Mouse (Mus musculus) B cell, adult (primary cell): ENCODE results near the gene Hells. TPM values are rescaled to one million over a fixed set of nuclear protein-coding genes. Genes with fewer than 3 reads are reported as not detected.

Experiments
- total RNA-seq: library from RNA; stranded (reverse); gene quantifications from 4 replicates; pipeline ENCODE4 v1.2.4, GENCODE M21; 2023; ENCODE audit not compliant: inconsistent age

Gene Hells
- total RNA-seq, result 12.9 to 16.2 TPM (median 14.2 TPM) in 4 replicates

DNA sequence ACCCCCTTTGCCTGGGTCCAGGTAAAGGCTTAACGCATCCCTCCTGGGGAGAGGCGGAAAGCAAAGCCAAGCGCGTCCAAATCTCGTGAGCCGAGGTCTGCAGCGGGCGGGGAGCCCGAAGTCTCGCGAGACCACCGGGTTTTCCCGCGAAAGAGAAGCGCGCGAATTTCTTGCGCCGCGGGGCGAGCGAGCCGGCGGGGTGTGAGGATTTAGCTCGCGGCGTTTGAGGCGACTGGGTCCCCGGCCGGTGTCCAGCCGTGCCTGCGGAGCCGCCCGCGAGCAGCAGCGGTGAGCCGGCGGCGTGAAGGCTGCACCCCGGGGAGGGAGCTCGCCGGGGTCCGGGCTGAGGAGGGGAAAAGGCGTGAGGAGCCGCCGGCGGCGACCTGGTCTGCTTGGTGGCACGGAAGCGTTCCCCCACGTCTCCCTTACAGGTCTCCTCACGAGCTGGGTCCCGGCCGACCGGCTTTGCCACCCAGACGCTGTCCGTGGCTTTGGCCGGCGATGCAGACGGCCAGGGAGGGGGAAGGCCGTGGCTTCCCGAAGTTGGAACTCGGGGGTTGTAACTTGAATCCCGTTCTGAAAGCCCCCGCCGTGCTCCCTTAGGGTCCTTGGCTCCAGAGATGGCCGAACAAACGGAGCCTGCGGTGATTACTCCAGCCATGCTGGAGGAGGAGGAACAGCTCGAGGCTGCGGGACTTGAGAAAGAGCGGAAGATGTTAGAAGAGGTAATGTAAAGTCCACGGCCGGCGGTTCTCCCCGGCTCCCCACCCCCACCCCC is at the start of gene Hells:
Gene Hells (plus strand): TSS at position 128 of the 778 bp plus-strand sequence.

DNA sequence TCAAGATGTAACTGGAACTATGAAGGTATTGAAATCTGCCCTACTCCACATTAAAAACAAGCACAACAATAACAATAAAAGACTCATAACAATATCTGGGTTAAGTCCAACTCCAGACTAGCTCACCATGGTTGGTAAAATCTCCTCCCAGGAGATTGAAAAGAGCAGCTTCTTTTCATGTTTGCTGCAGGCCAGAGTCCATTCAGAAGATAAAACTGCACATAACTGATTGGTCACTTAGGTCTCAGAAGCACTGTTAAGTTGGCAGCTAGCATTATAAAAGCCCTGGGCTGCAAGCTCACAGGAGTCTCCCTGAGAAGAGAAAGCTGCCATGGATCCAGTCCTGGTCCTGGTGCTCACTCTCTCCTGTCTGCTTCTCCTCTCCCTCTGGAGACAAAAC is 76.0 kb downstream of the Hells start, which contains the start of gene Cyp2c55:
Gene Cyp2c55 (plus strand): TSS at position 305 of the 400 bp plus-strand sequence.

Other genes starting within 250 kb of the Hells start
- 19.9 to 23.9 TPM (median 20.4 TPM) in 4 replicates for gene Noc3l, start 111.7 kb upstream of the Hells start, total RNA-seq
- gene Tbc1d12, start 94.3 kb upstream of the Hells start, total RNA-seq, result 2.6 to 4.8 TPM (median 3.4 TPM) in 4 replicates
- gene Cyp2c55, start 76.1 kb downstream of the Hells start, total RNA-seq, result not detected in 4 replicates
- not detected in 4 replicates for gene Cyp2c65, start 130.1 kb downstream of the Hells start, total RNA-seq
- not detected in 4 replicates for gene Cyp2c66, start 183.0 kb downstream of the Hells start, total RNA-seq